Mouse (Mus musculus) ES-E14 (cell line): ENCODE measurements around the gene Wdr74.

Experiments
- CHD2 ChIP-seq: IDR thresholded peaks from 2 replicates; pipeline ENCODE4 v1.6.1; 2014; ENCODE audit warnings: mild to moderate bottlenecking, low read depth, low read length, inconsistent platforms
- HCFC1 ChIP-seq: IDR thresholded peaks from 2 replicates; pipeline ENCODE4 v1.6.1; 2012; ENCODE audit warnings: low read length, inconsistent platforms, borderline replicate concordance; ENCODE audit not compliant: insufficient read depth
- ZNF384 ChIP-seq: IDR thresholded peaks from 2 replicates; pipeline ENCODE4 v1.6.1; 2012; ENCODE audit warnings: low read depth, low read length, inconsistent platforms

DNA sequence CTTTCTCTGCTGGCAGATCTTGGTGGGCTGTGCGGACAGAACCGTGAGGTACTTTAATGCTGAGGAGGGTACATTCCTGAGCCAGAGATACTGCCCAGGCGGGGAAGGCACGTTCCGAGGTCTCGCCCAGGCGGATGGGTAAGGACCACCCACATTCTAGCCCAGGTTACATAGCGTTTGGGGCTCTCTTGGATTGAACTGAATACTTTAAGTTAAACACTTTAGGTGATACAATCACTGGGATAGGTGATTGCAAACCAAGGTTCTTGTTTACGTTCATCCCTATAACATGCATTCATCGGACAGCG is 487 bp downstream of the Wdr74 start:
- TF ChIP-seq HCFC1 (no peak), ZNF384 (no peak), CHD2 (no peak)
